Mouse (Mus musculus) CH12.LX (cell line): Measurements from ENCODE around the gene Ctsj. TPM values are rescaled to one million over a fixed set of nuclear protein-coding genes. Genes with fewer than 3 reads are reported as not detected.
"Not testable (repeated sequence)": the region's sequence is repeated elsewhere in the genome, so short reads cannot be mapped to it uniquely, and the experiment has no call there.

Source experiments
- DNase-seq: peaks from one replicate; pipeline ENCODE4 v3.0.0-alpha.2; 2013; ENCODE audit errors: extremely low read depth
- H3K27ac ChIP-seq: 2 replicates; pipeline ENCODE4 v1.5.1; 2012; ENCODE audit warnings: low read depth, mild to moderate bottlenecking, control low read depth, moderate library complexity; ENCODE audit not compliant: insufficient read depth
- H3K27me3 ChIP-seq: replicated peaks from 2 replicates; pipeline ENCODE3; 2012; ENCODE audit warnings: inconsistent platforms
- H3K36me3 ChIP-seq, 2 experiments: replicated peaks in 1 of 2; 2 replicates each; pipeline versions ENCODE3 to v1.6.1; 2012; ENCODE audit warnings: inconsistent platforms in 1 of 2, low read length in 1 of 2, mild to moderate bottlenecking in 1 of 2, mixed read lengths in 1 of 2, moderate library complexity in 1 of 2; ENCODE audit not compliant: control insufficient read depth in 1 of 2, insufficient read depth in 1 of 2
- H3K4me1 ChIP-seq, 2 experiments: 2 replicates each; pipeline ENCODE4 v1.6.1; 2012; ENCODE audit warnings: inconsistent platforms in 1 of 2, moderate library complexity in 1 of 2; ENCODE audit not compliant: insufficient read depth in 2 of 2, control insufficient read depth in 1 of 2
- H3K4me2 ChIP-seq: 2 replicates; pipeline ENCODE4 v1.6.1; 2012; ENCODE audit warnings: low read depth, mild to moderate bottlenecking, control low read depth; ENCODE audit not compliant: poor library complexity, insufficient read depth, severe bottlenecking
- H3K4me3 ChIP-seq, 3 experiments: fragments of 150-350 bp in 1 of 3; sonication (generic) in 1 of 3; replicated peaks in 1 of 3; 2 replicates each; pipeline versions ENCODE3 to v1.5.1; 2011 to 2012; ENCODE audit warnings: low read depth in 2 of 3, low read length in 2 of 3, mild to moderate bottlenecking in 2 of 3, moderate library complexity in 2 of 3, control low read depth in 1 of 3, improper control_type of control experiment in 1 of 3, inconsistent platforms in 1 of 3, mixed read lengths in 1 of 3; ENCODE audit not compliant: poor library complexity in 1 of 3
- H3K79me2 ChIP-seq: replicated peaks from 2 replicates; pipeline ENCODE4 v1.6.1; 2012; ENCODE audit warnings: mild to moderate bottlenecking, moderate library complexity; ENCODE audit not compliant: control insufficient read depth, poor library complexity, insufficient read depth, severe bottlenecking; ENCODE audit errors: extremely low read depth
- H3K9ac ChIP-seq: 2 replicates; pipeline ENCODE4 v1.6.1; 2012; ENCODE audit warnings: low read depth, mild to moderate bottlenecking, control low read depth, moderate library complexity; ENCODE audit not compliant: insufficient read depth
- H3K9me3 ChIP-seq: replicated peaks from 2 replicates; pipeline ENCODE3; 2012; ENCODE audit warnings: low read length, inconsistent platforms, mixed read lengths
- BHLHE40 ChIP-seq: IDR thresholded peaks from 2 replicates; pipeline ENCODE4 v1.6.1; 2011; ENCODE audit warnings: mild to moderate bottlenecking, low read depth, low read length, improper control_type of control experiment
- HCFC1 ChIP-seq: IDR thresholded peaks from 2 replicates; pipeline ENCODE4 v1.6.1; 2012; ENCODE audit warnings: low read depth, mild to moderate bottlenecking, inconsistent platforms, low read length, improper control_type of control experiment
- JUND ChIP-seq: conservative IDR thresholded peaks from 2 replicates; pipeline ENCODE4 v1.6.1; 2011; ENCODE audit warnings: low read depth, low read length, improper control_type of control experiment
- MAFK ChIP-seq: IDR thresholded peaks from 2 replicates; pipeline ENCODE4 v1.6.1; 2011; ENCODE audit warnings: low read length, improper control_type of control experiment; ENCODE audit not compliant: insufficient replicate concordance
- MXI1 ChIP-seq: IDR thresholded peaks from 2 replicates; pipeline ENCODE4 v1.6.1; 2011; ENCODE audit warnings: mild to moderate bottlenecking, low read depth, low read length, improper control_type of control experiment
- MYC ChIP-seq: IDR thresholded peaks from 2 replicates; pipeline ENCODE4 v1.6.1; 2011; ENCODE audit warnings: low read depth, mild to moderate bottlenecking, improper control_type of control experiment, low read length
- POLR2AphosphoS2 ChIP-seq: IDR thresholded peaks from 2 replicates; pipeline ENCODE4 v1.6.1; 2011; ENCODE audit warnings: low read depth, low read length, improper control_type of control experiment
- UBTF ChIP-seq: IDR thresholded peaks from 2 replicates; pipeline ENCODE4 v1.6.1; 2012; ENCODE audit warnings: low read depth, mild to moderate bottlenecking, inconsistent platforms, low read length, improper control_type of control experiment, moderate library complexity
- dilution Hi-C: fragments of 300-500 bp; cut with MboI; formaldehyde crosslinking; loops from 2 replicates; pipeline ENCODE4 v1.14.3; 2020; ENCODE audit warnings: low sequenced_read_pairs; ENCODE audit not compliant: extremely low pct_unique_long_range_greater_than_20kb, extremely low pct_ligation_motif_present
- in situ Hi-C: fragments of 300-500 bp; cut with MboI; formaldehyde crosslinking; loops from 3 replicates; pipeline ENCODE4 v1.14.3; 2019; ENCODE audit warnings: low sequenced_read_pairs, low pct_ligation_motif_present, low pct_unique_long_range_greater_than_20kb, mixed read lengths
- polyA plus RNA-seq: library from polyadenylated mRNA; unstranded; fragments of >175 nt; gene quantifications from 2 replicates; pipeline ENCODE4 v1.2.1, GENCODE M21; 2012; ENCODE audit warnings: low read depth; ENCODE audit not compliant: insufficient read length
- total RNA-seq, 2 experiments: library from RNA; depleted of rRNA; stranded (reverse); fragments of 300-350 nt in 1 of 2; fragments of >200 nt in 1 of 2; gene quantifications; 2 replicates each; pipeline ENCODE4 v1.2.3; 2012 to 2014

The Ctsj gene
- total and polyA plus RNA-seq, 3 experiments = not detected

DNA sequence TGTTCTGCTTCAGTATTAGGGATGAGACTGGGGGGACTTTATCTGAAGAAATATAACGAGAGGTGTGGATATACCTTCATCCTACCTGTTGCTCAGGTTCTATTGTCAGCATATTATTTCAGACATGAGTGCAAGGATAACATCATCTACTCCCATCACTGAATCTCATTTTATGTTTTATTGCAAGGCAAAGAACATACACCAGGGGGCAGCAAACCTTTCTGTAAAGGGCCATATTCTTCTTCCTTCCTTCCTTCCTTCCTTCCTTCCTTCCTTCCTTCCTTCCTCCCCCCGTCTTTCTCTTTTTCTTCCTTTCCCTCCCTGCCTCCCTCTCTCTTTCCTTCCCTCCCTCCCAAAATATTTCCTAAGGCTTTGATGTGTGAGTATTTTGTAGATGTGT lies 8.2 kb downstream of the Ctsj start:
- DNase-seq = no peak
- Histone ChIP-seq H3K9me3 (peaks cover 31% of the 10 kb centered on the region), H3K4me3 (no peak overlapping the region), H3K27me3 (no peaks in the 10 kb centered on the region), H3K36me3 (no peaks in the 10 kb centered on the region), H3K9ac (no peak overlapping the region), H3K79me2 (no peaks in the 10 kb centered on the region), H3K4me2 (no peak overlapping the region), H3K4me1 (no peaks in the 10 kb centered on the region), H3K27ac (no peak overlapping the region)
- TF ChIP-seq JUND (no peak), MXI1 (no peak), HCFC1 (no peak), UBTF (no peak), MYC (no peak), BHLHE40 (no peak), MAFK (no peak), POLR2AphosphoS2 (no peak)
- dilution Hi-C loops (no loop called here), in situ Hi-C loops (no loop called here)

- H3K79me2 ChIP-seq, DNase-seq, H3K27me3 ChIP-seq, in situ Hi-C loops, H3K36me3 ChIP-seq, H3K4me3 ChIP-seq, H3K4me1 ChIP-seq, H3K4me2 ChIP-seq, H3K9me3 ChIP-seq, dilution Hi-C loops, H3K9ac ChIP-seq, H3K27ac ChIP-seq: not testable (repeated sequence)
Observed at GRCm38 (mm10) chr13:60986915-60987314, 18.8 kb downstream of the Ctsj start.

DNA sequence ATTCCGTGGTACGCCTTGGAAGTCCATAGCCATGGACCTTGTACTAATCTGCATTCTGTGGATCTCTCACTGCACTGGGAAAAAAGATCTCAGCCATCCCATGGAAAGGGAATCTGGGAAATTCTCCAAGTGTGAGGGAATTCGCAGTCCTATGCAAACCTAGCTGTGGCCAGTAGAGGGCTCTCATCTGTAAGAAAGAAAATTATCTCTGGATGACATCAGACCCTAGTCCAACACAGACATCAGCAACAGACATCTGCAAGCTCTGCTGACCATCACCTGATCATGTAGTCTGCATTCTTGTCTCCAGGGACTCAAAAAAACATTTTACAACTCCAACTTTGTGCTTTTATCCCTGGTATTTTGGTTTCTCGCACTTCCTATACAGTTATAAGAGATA lies 33.4 kb downstream of the Ctsj start:
- H3K4me2 ChIP-seq, H3K9ac ChIP-seq, H3K27me3 ChIP-seq, H3K4me1 ChIP-seq, dilution Hi-C loops, H3K4me3 ChIP-seq, H3K9me3 ChIP-seq, in situ Hi-C loops, H3K27ac ChIP-seq, H3K36me3 ChIP-seq, DNase-seq, H3K79me2 ChIP-seq: not testable (repeated sequence)

GRCm38 (mm10) chr13:60963985-60964384 lies 41.8 kb downstream of the Ctsj start:
- H3K4me3 ChIP-seq, H3K4me1 ChIP-seq, H3K9ac ChIP-seq, H3K79me2 ChIP-seq, H3K36me3 ChIP-seq, dilution Hi-C loops, DNase-seq, H3K27ac ChIP-seq, in situ Hi-C loops, H3K4me2 ChIP-seq, H3K27me3 ChIP-seq: not testable (repeated sequence)
- peaks cover 26% of the 10 kb centered on the region for H3K9me3 ChIP-seq
